Mouse (Mus musculus): ENCODE measurements around the gene Bag6. TPM values are rescaled to one million over a fixed set of nuclear protein-coding genes. Genes with fewer than 3 reads are reported as not detected.

Bag6 gene
- polyA plus RNA-seq, 1 experiment from 2014 or later: 56.4 TPM

DNA sequence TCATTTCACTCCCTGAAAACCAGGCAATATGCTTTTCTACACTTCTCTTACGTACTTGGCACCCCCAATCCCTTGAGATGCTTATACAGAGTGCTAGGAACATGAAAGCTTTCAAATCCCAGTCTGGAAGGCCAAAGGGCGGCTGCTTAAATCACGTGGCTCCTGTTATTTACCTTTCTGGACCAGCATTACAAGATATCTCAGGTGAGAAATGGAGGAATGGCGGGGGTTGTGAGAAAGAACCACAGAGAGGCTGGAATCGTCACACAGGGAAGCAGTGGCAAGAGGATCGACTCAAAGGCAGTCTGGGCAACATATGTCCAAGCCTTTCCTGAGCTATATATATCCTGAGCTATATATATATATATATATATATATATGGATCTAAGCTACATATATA is 9.4 kb upstream of the Bag6 start:
- ATAC-seq (ENCODE audit: low FRiP score, low TSS enrichment): no peak
- no peaks in the 10 kb centered on the region for H3K9me3 ChIP-seq (ENCODE audit: low read length)
- peak overlapping the region; percentile 70 for H3K4me2 ChIP-seq (replicated peaks; ENCODE audit: low read depth, low read length)
- H3K4me3 ChIP-seq (ENCODE audit: low read length): peak overlapping the region; percentile 60
- peaks cover 37% of the 10 kb centered on the region for H3K4me1 ChIP-seq (ENCODE audit: insufficient read depth, low read length)
- no peaks in the 10 kb centered on the region for H3K27me3 ChIP-seq (ENCODE audit: insufficient read depth, low read length)
- peaks cover 12% of the 10 kb centered on the region; the same call in 1 of the 2 replicates for H3K36me3 ChIP-seq (ENCODE audit: insufficient read depth, low read length)
- 34% methylated on average over 6 of the region's 6 CpGs for WGBS
- H3K9ac ChIP-seq (replicated peaks; ENCODE audit: low read length): peak overlapping the region; percentile 76
- H3K27ac ChIP-seq (ENCODE audit: low read length): peak overlapping the region; percentile 78

DNA sequence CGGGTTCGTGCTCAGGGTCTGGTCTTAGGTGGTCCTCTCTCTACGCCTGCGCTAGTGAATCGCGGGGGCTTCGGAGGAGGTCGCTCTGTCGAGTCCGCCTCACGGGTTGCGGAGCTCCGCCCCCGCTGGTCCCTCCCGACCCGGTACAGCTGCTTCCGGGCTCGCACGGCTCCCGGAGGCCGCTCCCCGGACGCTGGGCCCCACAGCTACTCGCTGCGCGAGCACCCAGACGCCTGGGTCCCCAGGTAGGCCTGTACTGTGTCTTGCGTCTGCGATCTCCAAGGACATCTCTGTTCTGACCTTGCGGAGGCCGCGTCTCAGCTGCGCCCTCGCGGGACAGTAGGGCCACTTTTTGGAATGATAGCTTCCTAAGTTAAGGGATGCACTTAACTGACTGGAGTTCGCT is 8.8 kb upstream of the Bag6 start, which contains the start of gene D17H6S53E:
Gene D17H6S53E, plus strand, starts transcription at position 168 of the 406 bp plus-strand sequence.
- Histone ChIP-seq H3K9me3 (ENCODE audit: low read length) (no peaks in the 10 kb centered on the region), H3K36me3 (ENCODE audit: insufficient read depth, low read length) (peaks cover 12% of the 10 kb centered on the region; the same call in 1 of the 2 replicates), H3K4me2 (replicated peaks; ENCODE audit: low read depth, low read length) (peak within 1 kb of the TSS; percentile 70), H3K4me3 (ENCODE audit: low read length) (peak within 1 kb of the TSS; percentile 60), H3K27ac (ENCODE audit: low read length) (peak within 1 kb of the TSS; percentile 78), H3K4me1 (ENCODE audit: insufficient read depth, low read length) (peaks cover 36% of the 10 kb centered on the region), H3K27me3 (ENCODE audit: insufficient read depth, low read length) (no peaks in the 10 kb centered on the region), H3K9ac (replicated peaks; ENCODE audit: low read length) (peak within 1 kb of the TSS; percentile 76)
- under 1% methylated on average over 36 of the region's 36 CpGs for WGBS
- peak; percentile 60 for ATAC-seq (ENCODE audit: low FRiP score, low TSS enrichment)

DNA sequence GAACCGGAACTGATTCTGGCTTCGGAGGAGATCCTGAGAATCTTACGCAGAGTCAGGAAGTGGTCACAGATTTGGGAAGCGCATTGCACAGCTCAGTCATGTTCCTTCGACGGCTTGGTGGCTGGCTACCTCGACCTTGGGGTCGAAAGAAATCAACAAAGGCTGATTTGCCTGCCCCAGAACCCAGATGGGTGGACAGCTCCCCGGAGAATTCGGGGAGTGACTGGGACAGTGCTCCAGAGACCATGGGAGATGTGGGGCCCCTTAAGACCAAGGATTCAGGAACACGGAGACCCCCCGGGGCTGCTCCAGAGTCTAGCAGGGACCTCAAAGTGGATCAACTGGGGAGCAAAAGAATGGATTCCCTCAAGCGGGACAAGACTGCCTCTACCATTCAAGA is 8.0 kb upstream of the Bag6 start:
- no peaks in the 10 kb centered on the region for H3K27me3 ChIP-seq (ENCODE audit: insufficient read depth, low read length)
- ATAC-seq (ENCODE audit: low FRiP score, low TSS enrichment): no peak
- peak overlapping the region; percentile 78; the same call in 1 of the 2 replicates for H3K27ac ChIP-seq (ENCODE audit: low read length)

DNA sequence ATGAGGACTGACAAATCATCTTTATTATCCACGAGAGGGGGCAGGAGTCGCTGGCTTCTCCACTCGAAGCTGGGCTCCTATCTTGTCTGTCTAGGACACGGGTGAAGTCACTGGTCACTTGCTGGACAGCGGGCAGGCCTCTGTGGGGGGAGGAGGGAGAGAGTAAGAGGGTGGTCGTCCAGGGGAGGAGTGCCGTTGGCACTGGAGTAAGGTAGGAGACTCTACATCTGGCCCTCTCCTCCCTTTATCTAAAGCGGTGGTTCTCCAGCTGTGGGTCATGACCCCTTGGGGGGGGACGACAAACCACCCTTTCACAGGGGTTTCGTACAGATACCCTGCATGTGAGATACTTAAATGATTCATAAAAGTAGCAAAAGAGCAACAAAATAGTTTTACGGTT is 6.0 kb upstream of the Bag6 start:
- H3K4me3 ChIP-seq (ENCODE audit: low read length): no peak overlapping the region
- H3K27ac ChIP-seq (ENCODE audit: low read length): no peak overlapping the region
- no peak overlapping the region for H3K4me2 ChIP-seq (replicated peaks; ENCODE audit: low read depth, low read length)
- H3K9me3 ChIP-seq (ENCODE audit: low read length): no peaks in the 10 kb centered on the region
- ATAC-seq (ENCODE audit: low FRiP score, low TSS enrichment): peak; percentile 24; the same call in 1 of the 2 replicates
- H3K4me1 ChIP-seq (ENCODE audit: insufficient read depth, low read length): peaks cover 32% of the 10 kb centered on the region
- peaks cover 6% of the 10 kb centered on the region; the same call in 1 of the 2 replicates for H3K36me3 ChIP-seq (ENCODE audit: insufficient read depth, low read length)
- WGBS: 39% methylated on average over 11 of the region's 11 CpGs
- H3K9ac ChIP-seq (replicated peaks; ENCODE audit: low read length): no peak overlapping the region
- H3K27me3 ChIP-seq (ENCODE audit: insufficient read depth, low read length): no peaks in the 10 kb centered on the region

More for the DNA sequence above, 8.0 kb upstream of the Bag6 start:
- peak overlapping the region; percentile 70 for H3K4me2 ChIP-seq (replicated peaks; ENCODE audit: low read depth, low read length)
- peaks cover 36% of the 10 kb centered on the region for H3K4me1 ChIP-seq (ENCODE audit: insufficient read depth, low read length)
- 54% methylated on average over 13 of the region's 13 CpGs for WGBS
- peak overlapping the region; percentile 60 for H3K4me3 ChIP-seq (ENCODE audit: low read length)
- H3K9me3 ChIP-seq (ENCODE audit: low read length): no peaks in the 10 kb centered on the region
- peak overlapping the region; percentile 76 for H3K9ac ChIP-seq (replicated peaks; ENCODE audit: low read length)
- H3K36me3 ChIP-seq (ENCODE audit: insufficient read depth, low read length): peaks cover 12% of the 10 kb centered on the region; the same call in 1 of the 2 replicates

DNA sequence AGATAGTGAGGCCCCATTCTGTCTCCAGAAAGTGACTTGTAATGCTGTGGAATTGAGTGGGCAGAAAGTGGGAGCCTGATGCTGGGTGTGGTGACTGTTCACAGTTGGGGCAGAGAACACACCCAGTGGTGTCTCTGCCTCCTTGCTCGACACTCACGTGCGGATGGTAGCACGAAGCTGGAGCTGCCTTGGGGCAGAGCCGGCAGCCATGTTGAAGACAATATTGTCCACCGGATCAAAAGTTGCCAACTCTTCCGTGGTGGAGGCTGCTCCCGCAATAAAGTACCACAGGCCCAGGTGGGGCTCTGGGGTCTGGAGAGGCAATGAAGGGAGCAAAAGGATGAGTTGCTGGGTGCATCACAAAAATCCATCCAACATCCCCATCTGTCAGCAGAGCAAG is 3.9 kb upstream of the Bag6 start:
- no peaks in the 10 kb centered on the region for H3K36me3 ChIP-seq (ENCODE audit: insufficient read depth, low read length)
- H3K4me2 ChIP-seq (replicated peaks; ENCODE audit: low read depth, low read length): peak overlapping the region; percentile 12; the same call in 1 of the 2 replicates
- H3K27ac ChIP-seq (ENCODE audit: low read length): peak overlapping the region; percentile 76
- peaks cover 22% of the 10 kb centered on the region for H3K4me1 ChIP-seq (ENCODE audit: insufficient read depth, low read length)
- H3K9me3 ChIP-seq (ENCODE audit: low read length): no peaks in the 10 kb centered on the region
- no peak overlapping the region for H3K9ac ChIP-seq (replicated peaks; ENCODE audit: low read length)
- WGBS: 89% methylated on average over 8 of the region's 8 CpGs
- no peaks in the 10 kb centered on the region for H3K27me3 ChIP-seq (ENCODE audit: insufficient read depth, low read length)
- H3K4me3 ChIP-seq (ENCODE audit: low read length): no peak overlapping the region
- ATAC-seq (ENCODE audit: low FRiP score, low TSS enrichment): no peak

DNA sequence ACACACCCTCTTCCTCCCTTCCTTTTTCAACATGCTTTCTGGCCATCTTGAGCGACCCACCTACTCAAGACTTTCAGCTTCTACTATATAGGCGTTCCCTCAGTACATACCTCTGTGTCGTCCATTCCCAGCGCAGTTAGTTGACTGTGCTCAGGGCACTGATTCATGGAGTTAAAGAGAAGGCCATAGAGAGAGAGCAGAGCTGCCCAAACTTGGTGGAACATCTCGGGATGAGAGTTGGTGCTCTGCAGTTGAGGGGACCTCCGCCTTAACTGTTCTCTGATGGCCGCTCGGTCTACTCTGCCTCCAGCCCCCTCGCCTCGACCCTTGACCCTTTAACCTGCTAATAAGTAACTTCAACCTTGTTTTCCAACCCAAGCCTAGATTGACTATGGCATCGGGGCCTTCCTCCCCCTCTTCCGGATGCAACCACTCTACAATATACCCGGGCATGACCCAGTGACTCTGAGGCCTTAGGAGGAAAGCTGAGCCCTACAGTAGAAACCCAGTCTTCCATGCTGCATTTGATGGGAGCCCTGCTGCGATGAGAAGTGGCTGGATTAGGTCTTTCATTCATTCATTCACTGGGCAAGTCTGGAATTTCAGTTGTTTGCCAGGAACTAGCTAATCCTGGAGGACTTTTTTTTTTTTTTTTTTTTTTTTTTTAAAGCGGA is 3.3 kb upstream of the Bag6 start, which contains the start of gene Apom:
Gene Apom, minus strand, starts transcription at position 551 of the 674 bp plus-strand sequence.
- 61% methylated on average over 15 of the region's 15 CpGs for WGBS
- H3K27ac ChIP-seq (ENCODE audit: low read length): peak within 1 kb of the TSS; percentile 76
- no peaks in the 10 kb centered on the region for H3K36me3 ChIP-seq (ENCODE audit: insufficient read depth, low read length)
- H3K4me2 ChIP-seq (replicated peaks; ENCODE audit: low read depth, low read length): peak within 1 kb of the TSS; percentile 12; the same call in 1 of the 2 replicates
- H3K4me3 ChIP-seq (ENCODE audit: low read length): no peak within 1 kb of the TSS
- no peaks in the 10 kb centered on the region for H3K27me3 ChIP-seq (ENCODE audit: insufficient read depth, low read length)
- no peak for ATAC-seq (ENCODE audit: low FRiP score, low TSS enrichment)
- no peaks in the 10 kb centered on the region for H3K9me3 ChIP-seq (ENCODE audit: low read length)
- H3K9ac ChIP-seq (replicated peaks; ENCODE audit: low read length): no peak within 1 kb of the TSS
- H3K4me1 ChIP-seq (ENCODE audit: insufficient read depth, low read length): peaks cover 27% of the 10 kb centered on the region

DNA sequence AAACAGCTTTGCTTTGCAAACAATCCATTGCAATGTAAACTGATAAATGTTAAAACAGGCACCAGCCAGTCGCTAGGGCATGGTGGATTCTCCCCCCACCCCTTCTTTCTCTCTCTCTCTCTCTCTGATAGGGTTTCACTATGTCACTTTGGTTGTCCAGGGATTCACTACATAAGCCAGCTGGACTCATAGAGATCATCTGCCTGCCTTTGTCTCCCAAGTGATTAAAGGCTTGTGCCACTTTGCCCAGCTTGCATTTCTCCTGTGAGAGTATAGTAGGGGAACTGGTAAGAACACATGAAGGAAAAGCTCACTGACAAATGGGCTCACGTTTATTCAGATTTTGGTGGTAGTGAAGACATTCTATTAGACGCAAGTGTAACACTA is 2.8 kb upstream of the Bag6 start:
- peaks cover 27% of the 10 kb centered on the region for H3K4me1 ChIP-seq (ENCODE audit: insufficient read depth, low read length)
- no peaks in the 10 kb centered on the region for H3K27me3 ChIP-seq (ENCODE audit: insufficient read depth, low read length)
- H3K4me3 ChIP-seq (ENCODE audit: low read length): no peak overlapping the region
- no peak overlapping the region for H3K4me2 ChIP-seq (replicated peaks; ENCODE audit: low read depth, low read length)
- H3K9me3 ChIP-seq (ENCODE audit: low read length): no peaks in the 10 kb centered on the region
- 52% methylated on average over 3 of the region's 3 CpGs for WGBS
- H3K9ac ChIP-seq (replicated peaks; ENCODE audit: low read length): no peak overlapping the region
- H3K27ac ChIP-seq (ENCODE audit: low read length): peak overlapping the region; percentile 76; the same call in 1 of the 2 replicates
- no peaks in the 10 kb centered on the region for H3K36me3 ChIP-seq (ENCODE audit: insufficient read depth, low read length)
- ATAC-seq (ENCODE audit: low FRiP score, low TSS enrichment): no peak

DNA sequence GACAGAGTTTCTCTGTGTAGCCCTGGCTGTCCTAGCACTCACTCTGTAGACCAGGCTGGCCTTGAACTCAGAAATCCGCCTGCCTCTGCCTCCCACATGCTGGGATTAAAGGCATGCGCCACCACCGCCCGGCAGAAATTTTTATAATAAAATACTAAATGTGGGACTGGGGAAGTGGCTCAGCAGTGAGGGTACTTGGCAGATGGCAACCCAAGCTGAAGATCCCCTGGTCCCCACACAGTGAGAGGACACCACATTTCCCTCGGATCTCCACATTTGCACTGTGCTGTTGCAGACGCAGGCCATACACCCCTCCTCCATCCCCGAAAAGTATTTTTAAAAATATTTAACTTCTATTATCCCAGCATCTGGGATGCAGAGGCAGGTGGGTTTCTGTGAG is 1.5 kb upstream of the Bag6 start:
- 95% methylated on average over 7 of the region's 7 CpGs for WGBS
- Histone ChIP-seq H3K27me3 (ENCODE audit: insufficient read depth, low read length) (no peaks in the 10 kb centered on the region), H3K4me2 (replicated peaks; ENCODE audit: low read depth, low read length) (no peak overlapping the region), H3K4me3 (ENCODE audit: low read length) (no peak overlapping the region), H3K36me3 (ENCODE audit: insufficient read depth, low read length) (peaks cover 2% of the 10 kb centered on the region; the same call in 1 of the 2 replicates), H3K9ac (replicated peaks; ENCODE audit: low read length) (no peak overlapping the region), H3K4me1 (ENCODE audit: insufficient read depth, low read length) (peaks cover 17% of the 10 kb centered on the region), H3K27ac (ENCODE audit: low read length) (no peak overlapping the region), H3K9me3 (ENCODE audit: low read length) (no peaks in the 10 kb centered on the region)
- ATAC-seq (ENCODE audit: low FRiP score, low TSS enrichment): no peak

DNA sequence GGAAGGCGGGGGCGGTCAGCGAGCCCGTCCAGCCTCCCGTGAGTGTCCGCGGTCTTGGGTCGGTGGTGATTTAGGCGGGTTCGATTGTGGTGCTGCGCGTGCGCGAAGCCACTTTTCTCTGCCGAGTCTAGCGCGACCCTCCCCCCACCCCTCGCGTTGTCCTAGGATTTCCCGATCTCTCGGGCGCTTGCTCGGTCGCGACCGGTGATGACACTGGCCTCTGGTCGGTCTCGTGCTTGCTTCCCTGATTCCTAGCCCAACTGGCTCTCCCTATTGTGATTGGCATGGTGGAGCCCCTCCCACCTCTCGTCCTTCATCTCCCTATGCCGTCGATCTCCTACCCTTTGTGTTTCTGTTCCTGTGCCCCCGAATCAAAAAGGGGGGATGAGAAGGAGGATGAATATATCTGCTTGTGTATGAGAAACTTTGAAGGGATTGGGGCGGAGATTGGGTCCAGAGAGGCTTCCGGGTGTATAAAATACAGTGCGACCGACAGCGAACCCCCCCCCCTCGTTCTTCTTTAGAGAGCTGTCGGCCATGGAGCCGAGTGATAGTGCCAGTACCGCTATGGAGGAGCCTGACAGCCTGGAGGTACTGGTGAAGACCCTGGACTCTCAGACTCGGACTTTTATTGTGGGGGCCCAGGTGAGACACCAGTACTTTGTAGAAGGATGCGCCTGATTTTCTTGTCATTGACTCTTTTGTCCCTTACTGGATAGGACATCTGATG is 778 bp downstream of the Bag6 start:
- Histone ChIP-seq H3K4me1 (ENCODE audit: insufficient read depth, low read length) (peaks cover 11% of the 10 kb centered on the region), H3K9ac (replicated peaks; ENCODE audit: low read length) (peak overlapping the region; percentile 87), H3K36me3 (ENCODE audit: insufficient read depth, low read length) (peaks cover 20% of the 10 kb centered on the region), H3K4me2 (replicated peaks; ENCODE audit: low read depth, low read length) (peak overlapping the region; percentile 89), H3K9me3 (ENCODE audit: low read length) (no peaks in the 10 kb centered on the region), H3K27ac (ENCODE audit: low read length) (peak overlapping the region; percentile 98), H3K27me3 (ENCODE audit: insufficient read depth, low read length) (no peaks in the 10 kb centered on the region), H3K4me3 (ENCODE audit: low read length) (peak overlapping the region; percentile 89)
- under 1% methylated on average over 43 of the region's 43 CpGs for WGBS
- ATAC-seq (ENCODE audit: low FRiP score, low TSS enrichment): peak; percentile 59; the same call in 1 of the 2 replicates
